Mouse (Mus musculus) megakaryocyte-erythroid progenitor cell, adult 5-6 weeks (primary cell): ENCODE data around the gene Irgq. TPM values are rescaled to one million over a fixed set of nuclear protein-coding genes. Genes with fewer than 3 reads are reported as not detected.

ENCODE experiments used
- ATAC-seq: replicated peaks from 2 replicates; pipeline ENCODE4 v1.8.0; 2016; ENCODE audit warnings: mild to moderate bottlenecking, inconsistent platforms; ENCODE audit not compliant: severe bottlenecking, poor library complexity, low FRiP score, low TSS enrichment
- total RNA-seq, 2 experiments: library from RNA; stranded (forward) in 1 of 2; stranded (reverse) in 1 of 2; fragments of 200-1000, 215-1000 nt in 1 of 2; fragments of >200 nt in 1 of 2; fragmentation: Nextera tagmentation in 1 of 2; gene quantifications; 2 replicates each; pipeline ENCODE4 v1.2.3; 2014 to 2017

Irgq gene
- total RNA-seq, 2 experiments from 2014 or later = 3.0 to 6.3 TPM

GRCm38 (mm10) chr7:24538154-24538553, 7.7 kb downstream of the Irgq start:
- no peak for ATAC-seq

GRCm38 (mm10) chr7:24538701-24539100, 8.2 kb downstream of the Irgq start:
- ATAC-seq = no peak

- no peak for ATAC-seq
These were observed 9.2 kb downstream of the Irgq start for GRCm38 (mm10) chr7:24539686-24540085.

GRCm38 (mm10) chr7:24544506-24544905, 14.0 kb downstream of the Irgq start:
- no peak for ATAC-seq

GRCm38 (mm10) chr7:24546068-24546614, 15.7 kb downstream of the Irgq start, which contains the start of the genes Pinlyp and Xrcc1:
TSS of gene Pinlyp (minus strand) at chr7:24546118.
TSS of gene Xrcc1 (plus strand) at chr7:24546289.
- ATAC-seq = 0 out of 2 replicates have a peak, but pooled peaks have one; percentile 6

- peak; percentile 100 for ATAC-seq
These were observed 16.3 kb downstream of the Irgq start for GRCm38 (mm10) chr7:24546634-24547389.

- ATAC-seq = no peak
These were observed 17.1 kb downstream of the Irgq start for GRCm38 (mm10) chr7:24547534-24548036.

GRCm38 (mm10) chr7:24551985-24552759, 21.7 kb downstream of the Irgq start:
- ATAC-seq = no peak

- ATAC-seq = no peak
These were observed 25.3 kb downstream of the Irgq start for GRCm38 (mm10) chr7:24555786-24556185.

GRCm38 (mm10) chr7:24561450-24561849, 31.0 kb downstream of the Irgq start:
- ATAC-seq = no peak

- no peak for ATAC-seq
These were observed 32.8 kb downstream of the Irgq start for GRCm38 (mm10) chr7:24563191-24563836.

- no peak for ATAC-seq
These were observed 33.3 kb downstream of the Irgq start for GRCm38 (mm10) chr7:24563837-24564206.

- peak; percentile 94 for ATAC-seq
These were observed 34.2 kb downstream of the Irgq start for GRCm38 (mm10) chr7:24564607-24565265.

- ATAC-seq = no peak
These were observed 35.1 kb downstream of the Irgq start for GRCm38 (mm10) chr7:24565627-24566026.

- no peak for ATAC-seq
These were observed 35.7 kb downstream of the Irgq start for GRCm38 (mm10) chr7:24566206-24566605.

GRCm38 (mm10) chr7:24568512-24568911, 38.0 kb downstream of the Irgq start:
- no peak for ATAC-seq

GRCm38 (mm10) chr7:24571071-24571470, 40.6 kb downstream of the Irgq start:
- no peak for ATAC-seq

- ATAC-seq = no peak
These were observed 42.0 kb downstream of the Irgq start for GRCm38 (mm10) chr7:24572455-24572854.

- no peak for ATAC-seq
These were observed 43.8 kb downstream of the Irgq start for GRCm38 (mm10) chr7:24574224-24574796.
